Mouse (Mus musculus): ENCODE measurements around the gene Dao.

The Dao gene

GRCm38 (mm10) chr5:113983541-113983940, 20.0 kb upstream of the Dao start:
- no peak for DNase-seq (ENCODE audit: low spot score in 2 of 2)

GRCm38 (mm10) chr5:113984025-113984740, 19.3 kb upstream of the Dao start:
- no peak for DNase-seq (ENCODE audit: low spot score in 2 of 2)

GRCm38 (mm10) chr5:113985737-113986136, 17.8 kb upstream of the Dao start:
- no peak for DNase-seq (ENCODE audit: low spot score in 2 of 2)

- DNase-seq (ENCODE audit: low spot score in 2 of 2), result no peak
These were observed 17.1 kb upstream of the Dao start for GRCm38 (mm10) chr5:113986182-113986961.

- DNase-seq (ENCODE audit: low spot score in 2 of 2), result no peak
These were observed 14.0 kb upstream of the Dao start for GRCm38 (mm10) chr5:113989437-113990024.

GRCm38 (mm10) chr5:113990593-113990992, 12.9 kb upstream of the Dao start:
- DNase-seq (ENCODE audit: low spot score in 2 of 2), result no peak

- DNase-seq (ENCODE audit: low spot score in 2 of 2), result no peak
These were observed 12.4 kb upstream of the Dao start for GRCm38 (mm10) chr5:113991141-113991540.

- DNase-seq (ENCODE audit: low spot score in 2 of 2), result no peak
These were observed 11.1 kb upstream of the Dao start for GRCm38 (mm10) chr5:113992339-113992831.

GRCm38 (mm10) chr5:113993031-113993486, 10.4 kb upstream of the Dao start:
- peak in 1 of 2 experiments; percentile 56 for DNase-seq (ENCODE audit: low spot score in 2 of 2)

- peak; percentile 68 to 86 for DNase-seq (ENCODE audit: low spot score in 2 of 2)
These were observed 9.7 kb upstream of the Dao start, which contains the start of gene Ssh1 for GRCm38 (mm10) chr5:113993487-113994465. Ssh1 (minus strand) TSS chr5:113993894.

GRCm38 (mm10) chr5:113996458-113996857, 7.0 kb upstream of the Dao start:
- no peak for DNase-seq (ENCODE audit: low spot score in 2 of 2)

GRCm38 (mm10) chr5:113999382-113999781, 4.1 kb upstream of the Dao start:
- DNase-seq (ENCODE audit: low spot score in 2 of 2), result no peak

GRCm38 (mm10) chr5:114004573-114004972, 1.1 kb downstream of the Dao start:
- DNase-seq (ENCODE audit: low spot score in 2 of 2), result no peak

GRCm38 (mm10) chr5:114005100-114005499, 1.6 kb downstream of the Dao start:
- DNase-seq (ENCODE audit: low spot score in 2 of 2), result no peak

GRCm38 (mm10) chr5:114006974-114007373, 3.5 kb downstream of the Dao start:
- no peak for DNase-seq (ENCODE audit: low spot score in 2 of 2)

GRCm38 (mm10) chr5:114007753-114008453, 4.4 kb downstream of the Dao start:
- DNase-seq (ENCODE audit: low spot score in 2 of 2), result no peak

GRCm38 (mm10) chr5:114009049-114009448, 5.5 kb downstream of the Dao start:
- DNase-seq (ENCODE audit: low spot score in 2 of 2), result no peak

- DNase-seq (ENCODE audit: low spot score in 2 of 2), result no peak
These were observed 11.6 kb downstream of the Dao start for GRCm38 (mm10) chr5:114015121-114015520.

GRCm38 (mm10) chr5:114024390-114024789, 20.9 kb downstream of the Dao start:
- DNase-seq (ENCODE audit: low spot score in 2 of 2), result no peak

GRCm38 (mm10) chr5:114024885-114025284, 21.4 kb downstream of the Dao start:
- no peak for DNase-seq (ENCODE audit: low spot score in 2 of 2)
